Mouse (Mus musculus) hindbrain, embryonic 15.5 days (tissue): ENCODE measurements around the gene Gemin5. TPM values are rescaled to one million over a fixed set of nuclear protein-coding genes. Genes with fewer than 3 reads are reported as not detected.
"Not testable (repeated sequence)": the region's sequence is repeated elsewhere in the genome, so short reads cannot be mapped to it uniquely, and the experiment has no call there.

Source experiments
- ATAC-seq: fragments of 200-750 bp; cut with Nextera tagmentation; 2 replicates; pipeline ENCODE4 v1.8.0; 2017; ENCODE audit warnings: low read depth, moderate number of reproducible peaks, moderate TSS enrichment; ENCODE audit not compliant: low FRiP score
- H3K27ac ChIP-seq: fragments of 300-500 bp; sonication (generic); replicated peaks from 2 replicates; pipeline ENCODE4 v1.5.1; 2015; ENCODE audit warnings: mild to moderate bottlenecking, inconsistent platforms
- H3K27me3 ChIP-seq: fragments of 300-500 bp; sonication (generic); 2 replicates; pipeline ENCODE4 v1.6.1; 2015; ENCODE audit warnings: control low read depth, inconsistent platforms
- H3K36me3 ChIP-seq: fragments of 300-500 bp; sonication (generic); 2 replicates; pipeline ENCODE4 v1.6.1; 2015; ENCODE audit warnings: control low read depth, inconsistent platforms
- H3K4me1 ChIP-seq: fragments of 300-500 bp; sonication (generic); replicated peaks from 2 replicates; pipeline ENCODE4 v1.6.1; 2015; ENCODE audit warnings: control low read depth, inconsistent platforms
- H3K4me2 ChIP-seq: fragments of 300-500 bp; sonication (generic); 2 replicates; pipeline ENCODE4 v1.6.1; 2015; ENCODE audit warnings: moderate library complexity, mild to moderate bottlenecking, inconsistent platforms
- H3K4me3 ChIP-seq: fragments of 300-500 bp; sonication (generic); 2 replicates; pipeline ENCODE4 v1.5.1; 2015; ENCODE audit warnings: mild to moderate bottlenecking, inconsistent platforms
- H3K9ac ChIP-seq: fragments of 300-500 bp; sonication (generic); 2 replicates; pipeline ENCODE4 v1.6.1; 2015; ENCODE audit warnings: inconsistent platforms
- H3K9me3 ChIP-seq: fragments of 300-500 bp; sonication (generic); 2 replicates; pipeline ENCODE4 v1.6.1; 2016; ENCODE audit warnings: control low read depth, inconsistent platforms
- WGBS: fragments of 180-500 bp; shearing (Covaris S2); methylation state at CpG from one replicate; pipeline ENCODE4 v1.1.7; 2015; 5-methylcytosine and 5-hydroxymethylcytosine counted together
- polyA plus RNA-seq: library from polyadenylated mRNA; unstranded; fragments of >200 nt; fragmentation: Nextera tagmentation; extraction: Ambion mirVana; gene quantifications from 2 replicates; pipeline ENCODE4 v1.2.1, GENCODE M21; 2015

Gemin5 gene
- polyA plus RNA-seq, 1 experiment from 2014 or later: 13.2 TPM

GRCm38 (mm10) chr11:58102581-58103343 is 65.6 kb downstream of the Gemin5 start:
- peak overlapping the region; percentile 93 for H3K4me3 ChIP-seq
- ATAC-seq: no peak

GRCm38 (mm10) chr11:58102146-58102545 is 66.2 kb downstream of the Gemin5 start:
- no peak overlapping the region for H3K9ac ChIP-seq
- WGBS: 88% methylated on average over 3 of the region's 3 CpGs
- H3K9me3 ChIP-seq: no peaks in the 10 kb centered on the region
- no peaks in the 10 kb centered on the region for H3K36me3 ChIP-seq
- no peak overlapping the region for H3K4me3 ChIP-seq
- no peak overlapping the region for H3K4me2 ChIP-seq
- H3K27ac ChIP-seq: no peak overlapping the region
- peaks cover 11% of the 10 kb centered on the region for H3K27me3 ChIP-seq
- ATAC-seq: no peak
- H3K4me1 ChIP-seq: peaks cover 34% of the 10 kb centered on the region

More at GRCm38 (mm10) chr11:58102581-58103343, 65.6 kb downstream of the Gemin5 start:
- Histone ChIP-seq H3K4me2 (peak overlapping the region; percentile 69), H3K9ac (no peak overlapping the region), H3K9me3 (no peaks in the 10 kb centered on the region), H3K4me1 (peaks cover 37% of the 10 kb centered on the region), H3K27ac (no peak overlapping the region; the same call in 1 of the 2 replicates), H3K36me3 (no peaks in the 10 kb centered on the region), H3K27me3 (peaks cover 11% of the 10 kb centered on the region)
- 88% methylated on average over 9 of the region's 9 CpGs for WGBS

- Histone ChIP-seq H3K27me3 (peaks cover 11% of the 10 kb centered on the region), H3K9ac (no peak overlapping the region), H3K9me3 (no peaks in the 10 kb centered on the region), H3K27ac (no peak overlapping the region), H3K36me3 (no peaks in the 10 kb centered on the region), H3K4me1 (peaks cover 30% of the 10 kb centered on the region), H3K4me2 (no peak overlapping the region), H3K4me3 (no peak overlapping the region)
- 88% methylated on average over 4 of the region's 4 CpGs for WGBS
- ATAC-seq: no peak
These were observed 67.1 kb downstream of the Gemin5 start for GRCm38 (mm10) chr11:58101194-58101720.

- WGBS: 94% methylated on average over 2 of the region's 2 CpGs
- Histone ChIP-seq H3K27me3 (peaks cover 14% of the 10 kb centered on the region), H3K36me3 (no peaks in the 10 kb centered on the region), H3K4me2 (no peak overlapping the region), H3K4me3 (no peak overlapping the region), H3K27ac (no peak overlapping the region), H3K9ac (no peak overlapping the region), H3K4me1 (peaks cover 19% of the 10 kb centered on the region), H3K9me3 (no peaks in the 10 kb centered on the region)
- ATAC-seq: no peak
These were observed 68.3 kb downstream of the Gemin5 start for GRCm38 (mm10) chr11:58100006-58100405.

DNA sequence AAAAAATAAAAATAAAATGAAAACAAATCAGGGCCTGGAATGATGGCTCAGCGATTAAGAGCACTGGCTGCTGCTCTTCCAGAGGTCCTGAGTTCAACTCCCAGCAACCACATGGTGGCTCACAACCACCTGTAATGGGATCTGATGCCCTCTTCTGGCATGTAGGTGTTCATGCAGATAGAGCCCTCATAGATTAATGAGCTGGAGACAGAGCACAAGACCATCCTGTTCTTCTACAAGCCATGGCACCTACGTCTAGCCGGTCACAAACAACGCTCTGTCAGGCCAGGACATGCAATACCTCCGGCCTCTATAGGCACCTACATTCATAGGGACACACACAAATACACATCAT is 70.0 kb downstream of the Gemin5 start:
- H3K4me3 ChIP-seq, H3K4me2 ChIP-seq, H3K9ac ChIP-seq, H3K36me3 ChIP-seq, H3K27ac ChIP-seq, ATAC-seq, H3K9me3 ChIP-seq: not testable (repeated sequence)
- WGBS: 65% methylated on average over 5 of the region's 5 CpGs
- Histone ChIP-seq H3K4me1 (peaks cover 12% of the 10 kb centered on the region), H3K27me3 (peaks cover 14% of the 10 kb centered on the region)

- no peak overlapping the region for H3K9ac ChIP-seq
- WGBS: 3% methylated on average over 30 of the region's 38 CpGs
- ATAC-seq: 0 out of 2 replicates have a peak, but pooled peaks have one; percentile 24
These were observed 70.5 kb downstream of the Gemin5 start for GRCm38 (mm10) chr11:58097621-58098365.

GRCm38 (mm10) chr11:58096821-58097620 is 71.3 kb downstream of the Gemin5 start:
- Histone ChIP-seq H3K36me3 (no peaks in the 10 kb centered on the region), H3K4me1 (peaks cover 5% of the 10 kb centered on the region; the same call in 1 of the 2 replicates), H3K27ac (no peak overlapping the region), H3K4me3 (peak overlapping the region; percentile 29; the same call in 1 of the 2 replicates), H3K9ac (no peak overlapping the region), H3K9me3 (no peaks in the 10 kb centered on the region), H3K4me2 (peak overlapping the region; percentile 59), H3K27me3 (peaks cover 14% of the 10 kb centered on the region)
- 52% methylated on average over 20 of the region's 20 CpGs for WGBS
- no peak for ATAC-seq

More at GRCm38 (mm10) chr11:58097621-58098365, 70.5 kb downstream of the Gemin5 start:
- Histone ChIP-seq H3K4me2 (peak overlapping the region; percentile 59), H3K9me3 (no peaks in the 10 kb centered on the region), H3K4me3 (peak overlapping the region; percentile 29), H3K27ac (no peak overlapping the region), H3K27me3 (peaks cover 14% of the 10 kb centered on the region), H3K36me3 (no peaks in the 10 kb centered on the region), H3K4me1 (peaks cover 6% of the 10 kb centered on the region; the same call in 1 of the 2 replicates)

DNA sequence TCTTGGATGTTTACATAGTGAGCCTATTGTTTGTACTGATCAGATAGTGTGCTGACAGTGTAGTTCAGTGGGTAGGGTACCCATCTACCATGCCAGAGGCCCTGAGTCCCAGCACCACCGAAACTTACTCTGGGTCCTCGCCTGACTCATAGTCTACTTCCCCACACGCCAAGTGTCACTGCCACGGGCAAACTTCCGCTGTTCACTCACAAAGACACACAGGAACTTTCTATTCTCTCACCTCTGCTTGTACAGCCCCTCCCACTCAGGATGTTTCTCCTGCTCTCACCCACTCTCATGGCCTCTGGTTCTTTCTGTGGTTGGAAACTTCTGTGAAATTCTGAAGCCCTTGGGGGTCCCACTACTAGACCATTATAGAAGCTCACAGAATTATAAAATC is 72.2 kb downstream of the Gemin5 start:
- 84% methylated on average over 5 of the region's 5 CpGs for WGBS
- ATAC-seq: no peak

GRCm38 (mm10) chr11:58095561-58095960 is 72.8 kb downstream of the Gemin5 start:
- Histone ChIP-seq H3K4me3 (no peak overlapping the region), H3K27me3 (peaks cover 14% of the 10 kb centered on the region), H3K9me3 (no peaks in the 10 kb centered on the region), H3K27ac (no peak overlapping the region), H3K9ac (no peak overlapping the region), H3K4me2 (no peak overlapping the region), H3K36me3 (no peaks in the 10 kb centered on the region), H3K4me1 (peaks cover 5% of the 10 kb centered on the region; the same call in 1 of the 2 replicates)
- ATAC-seq: no peak
- WGBS: 93% methylated on average over 1 of the region's 1 CpGs

More for the DNA sequence above, 72.2 kb downstream of the Gemin5 start:
- H3K4me2 ChIP-seq: no peak overlapping the region
- no peak overlapping the region for H3K4me3 ChIP-seq
- no peaks in the 10 kb centered on the region for H3K36me3 ChIP-seq
- H3K27me3 ChIP-seq: peaks cover 14% of the 10 kb centered on the region
- H3K9me3 ChIP-seq: no peaks in the 10 kb centered on the region
- peaks cover 5% of the 10 kb centered on the region; the same call in 1 of the 2 replicates for H3K4me1 ChIP-seq
- no peak overlapping the region for H3K27ac ChIP-seq
- H3K9ac ChIP-seq: no peak overlapping the region

DNA sequence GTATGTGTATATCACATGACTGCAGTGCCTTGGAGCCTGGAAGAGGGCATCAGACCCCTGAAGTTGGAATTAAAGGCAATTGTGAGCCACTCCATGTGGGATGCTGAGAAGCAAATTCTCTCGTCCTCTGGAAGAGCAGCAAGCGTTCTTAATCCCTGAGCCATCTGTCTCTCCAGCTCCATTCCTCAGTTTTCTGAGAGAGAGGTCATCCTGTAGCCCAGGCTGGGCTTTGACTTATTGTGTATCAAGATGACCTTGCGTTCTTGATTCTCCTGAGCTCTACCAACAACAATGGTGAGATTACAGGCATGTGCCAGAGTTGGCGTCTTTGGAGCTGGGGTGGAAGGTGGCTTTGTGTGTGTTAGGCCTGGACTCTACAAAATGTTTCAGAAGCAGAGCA is 73.6 kb downstream of the Gemin5 start:
- no peak overlapping the region for H3K9ac ChIP-seq
- H3K36me3 ChIP-seq: no peaks in the 10 kb centered on the region
- no peak overlapping the region for H3K4me2 ChIP-seq
- 67% methylated on average over 4 of the region's 4 CpGs for WGBS
- ATAC-seq: no peak
- H3K4me3 ChIP-seq: no peak overlapping the region
- no peak overlapping the region for H3K27ac ChIP-seq
- peaks cover 14% of the 10 kb centered on the region for H3K27me3 ChIP-seq
- H3K9me3 ChIP-seq: no peaks in the 10 kb centered on the region
- peaks cover 5% of the 10 kb centered on the region; the same call in 1 of the 2 replicates for H3K4me1 ChIP-seq

DNA sequence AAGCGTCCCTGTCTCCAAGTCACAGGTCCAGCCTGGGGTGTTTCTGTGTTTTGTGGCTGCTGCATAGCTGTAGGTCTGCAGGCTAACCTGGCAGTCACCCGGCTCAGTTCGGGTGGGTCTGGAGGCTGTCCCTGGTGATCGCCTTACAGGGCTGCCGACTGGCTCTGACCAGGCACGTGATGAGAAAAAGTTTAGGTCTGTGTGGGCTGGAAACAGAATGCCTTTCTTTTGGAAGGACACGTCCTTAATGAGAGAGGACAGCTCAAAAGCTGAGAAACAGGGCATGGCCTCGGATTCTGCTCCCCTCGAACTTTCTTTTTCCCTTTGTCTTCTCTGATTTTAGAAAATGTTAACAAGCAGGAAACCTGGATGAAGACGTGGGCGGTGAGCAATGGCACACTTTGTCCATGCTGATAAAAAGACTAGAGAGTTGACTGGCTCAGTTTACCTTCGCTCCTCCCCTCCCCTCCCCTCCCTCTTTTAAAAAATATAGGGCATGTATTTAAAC is 75.3 kb downstream of the Gemin5 start, which contains the start of gene Gm12248:
Gene Gm12248 (minus strand): TSS at position 114 of the 508 bp plus-strand sequence.
- no peak within 1 kb of the TSS for H3K4me2 ChIP-seq
- WGBS: 28% methylated on average over 12 of the region's 12 CpGs
- H3K27me3 ChIP-seq: 0 out of 2 replicates have a peak, but pooled peaks cover 3% of the 10 kb centered on the region

More for the DNA sequence above, 75.3 kb downstream of the Gemin5 start, which contains the start of gene Gm12248:
- no peak within 1 kb of the TSS for H3K4me3 ChIP-seq
- ATAC-seq: no peak
- peaks cover 5% of the 10 kb centered on the region; the same call in 1 of the 2 replicates for H3K4me1 ChIP-seq
- no peaks in the 10 kb centered on the region for H3K36me3 ChIP-seq
- no peaks in the 10 kb centered on the region for H3K9me3 ChIP-seq
- H3K9ac ChIP-seq: no peak within 1 kb of the TSS
- no peak within 1 kb of the TSS for H3K27ac ChIP-seq
